Comparison of ENCODE assay signal across 8 mouse cellular contexts in the genomic region with DNA sequence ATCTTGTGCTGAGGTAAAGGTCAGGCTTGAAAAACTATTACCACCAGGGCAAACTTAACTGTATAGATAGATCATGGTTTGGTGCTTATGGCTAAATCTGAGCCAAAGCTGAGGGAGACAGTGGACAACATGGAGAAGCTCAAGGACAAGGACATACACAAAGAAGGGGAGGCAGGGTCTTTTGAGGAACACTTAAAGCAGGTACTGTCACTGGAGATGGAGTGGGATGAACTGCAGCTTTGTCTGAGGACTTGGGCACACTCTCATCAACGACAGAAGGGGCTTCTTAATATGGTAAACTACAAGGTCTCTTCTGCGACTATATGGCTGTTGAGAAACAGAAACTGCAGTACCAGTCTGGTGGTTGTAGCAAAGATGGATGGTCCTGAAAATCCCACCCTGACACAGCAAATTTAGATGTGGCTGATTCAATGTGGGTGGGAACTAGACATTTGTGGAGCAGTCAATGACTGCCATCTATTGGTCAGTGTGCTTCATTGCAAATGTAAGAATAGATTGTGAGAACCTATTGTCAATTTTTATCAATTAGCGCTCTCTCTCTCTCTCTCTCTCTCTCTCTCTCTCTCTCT. TPM values are rescaled to one million over a fixed set of nuclear protein-coding genes. Genes with fewer than 3 reads are reported as not detected.
DNase-seq lines count a peak whose midpoint lies in the region; ATAC-seq and TF ChIP-seq lines count a peak whose summit lies in the region.

No protein-coding gene starts in this region.

- TF ChIP-seq RAD21 in CH12.LX (IDR thresholded peaks at IDR 0.05; ENCODE audit: low read depth, low read length), result peak; percentile 96

- H3K9me3 ChIP-seq in CH12.LX (replicated peaks; ENCODE audit: low read length), result no peaks in the 10 kb centered on the region
- H3K9me3 ChIP-seq in heart, embryonic 14.5 days (ENCODE audit: control insufficient read depth, low read length), result no peaks in the 10 kb centered on the region
- H3K9me3 ChIP-seq in midbrain, embryonic 16.5 days (replicated peaks; ENCODE audit: control insufficient read depth, low read length, poor library complexity, severe bottlenecking), result no peaks in the 10 kb centered on the region

- H3K4me2 ChIP-seq in CH12.LX (ENCODE audit: insufficient read depth, low read depth, poor library complexity, severe bottlenecking), result no peak overlapping the region
- H3K4me2 ChIP-seq in heart, embryonic 14.5 days (ENCODE audit: low read length), result peak overlapping the region; percentile 67
- peak overlapping the region; percentile 57 for H3K4me2 ChIP-seq in midbrain, embryonic 16.5 days (ENCODE audit: low read length)

- TF ChIP-seq POLR2A in CH12.LX (IDR thresholded peaks at IDR 0.05; ENCODE audit: low read depth, low read length), result no peak
- no peak for TF ChIP-seq POLR2A in cortical plate, adult 2 months (IDR thresholded peaks at IDR 0.05; ENCODE audit: extremely low read depth, insufficient read depth, low read length)

- no peak; the same call in 1 of the 2 replicates for ATAC-seq in heart, embryonic 14.5 days (ENCODE audit: insufficient number of reproducible peaks, insufficient read depth, low FRiP score, low read depth)
- ATAC-seq in midbrain, embryonic 16.5 days, result peak; percentile 88

- no peaks in the 10 kb centered on the region for H3K27me3 ChIP-seq in CH12.LX (replicated peaks)
- H3K27me3 ChIP-seq in heart, embryonic 14.5 days (ENCODE audit: control insufficient read depth, insufficient read depth, low read length), result no peaks in the 10 kb centered on the region
- no peaks in the 10 kb centered on the region for H3K27me3 ChIP-seq in midbrain, embryonic 16.5 days (ENCODE audit: control insufficient read depth, insufficient read depth, low read depth, low read length)

- peaks cover 34 to 78% of the 10 kb centered on the region in 2 experiments for H3K4me1 ChIP-seq in CH12.LX (ENCODE audit: control insufficient read depth in 1 of 2, insufficient read depth in 2 of 2)
- peaks cover 7% of the 10 kb centered on the region; the same call in 1 of the 2 replicates for H3K4me1 ChIP-seq in cortical plate, adult 2 months (ENCODE audit: control insufficient read depth, insufficient read depth, low read length)
- peaks cover 20 to 32% of the 10 kb centered on the region in 2 experiments for H3K4me1 ChIP-seq in heart, embryonic 14.5 days (ENCODE audit: control insufficient read depth in 2 of 2, insufficient read depth in 2 of 2, low read length in 2 of 2)
- peaks cover 5% of the 10 kb centered on the region; the same call in 1 of the 2 replicates for H3K4me1 ChIP-seq in midbrain, embryonic 16.5 days (ENCODE audit: control insufficient read depth, insufficient read depth, low read length)

- in situ Hi-C loops in CH12.LX (cut with MboI; ENCODE audit: low pct_ligation_motif_present, low pct_unique_long_range_greater_than_20kb, low sequenced_read_pairs), result loop anchor here (25.0 kb wide), 1 partner anchor 698 kb away; no protein-coding TSS in a partner anchor

- peak overlapping the region; percentile 30 for H3K9ac ChIP-seq in CH12.LX (ENCODE audit: insufficient read depth, low read depth)
- H3K9ac ChIP-seq in heart, embryonic 14.5 days (ENCODE audit: low read length), result peak overlapping the region; percentile 56; the same call in 1 of the 2 replicates
- peak overlapping the region; percentile 70; the same call in 1 of the 2 replicates for H3K9ac ChIP-seq in midbrain, embryonic 16.5 days (ENCODE audit: low read depth, low read length)

- TF ChIP-seq EP300 in CH12.LX (IDR thresholded peaks at IDR 0.05; ENCODE audit: low read length), result no peak

- H3K79me2 ChIP-seq in CH12.LX (replicated peaks; ENCODE audit: control insufficient read depth, extremely low read depth, insufficient read depth, poor library complexity, severe bottlenecking), result no peaks in the 10 kb centered on the region; the same call in 1 of the 2 replicates

- no peak overlapping the region for H3K4me3 ChIP-seq in CH12.LX (replicated peaks in 1 of 3; ENCODE audit: low read depth in 2 of 3, low read length in 2 of 3, poor library complexity in 1 of 3)
- peak overlapping the region; percentile 42; the same call in 1 of the 2 replicates for H3K4me3 ChIP-seq in cortical plate, adult 2 months (ENCODE audit: insufficient read depth, low read length)
- peak overlapping the region in 1 of 2 experiments; percentile 26; a peak in 2 of 4 replicates for H3K4me3 ChIP-seq in heart, embryonic 14.5 days (ENCODE audit: control insufficient read depth in 1 of 2, insufficient read depth in 1 of 2, low read depth in 1 of 2, low read length in 2 of 2)
- peak overlapping the region; percentile 32 for H3K4me3 ChIP-seq in midbrain, embryonic 16.5 days (ENCODE audit: low read depth, low read length)

- H3K36me3 ChIP-seq in CH12.LX (replicated peaks in 1 of 2; ENCODE audit: control insufficient read depth in 1 of 2, insufficient read depth in 1 of 2, low read length in 1 of 2), result peaks cover 0 to 12% of the 10 kb centered on the region in 2 experiments
- no peaks in the 10 kb centered on the region for H3K36me3 ChIP-seq in heart, embryonic 14.5 days (ENCODE audit: control insufficient read depth, insufficient read depth, low read length)
- no peaks in the 10 kb centered on the region for H3K36me3 ChIP-seq in midbrain, embryonic 16.5 days (ENCODE audit: control insufficient read depth, insufficient read depth, low read length)

- dilution Hi-C loops in CH12.LX (cut with MboI; ENCODE audit: extremely low pct_ligation_motif_present, extremely low pct_unique_long_range_greater_than_20kb, low sequenced_read_pairs), result no loop called here

- peak overlapping the region; percentile 87 for H3K27ac ChIP-seq in CH12.LX (ENCODE audit: insufficient read depth, low read depth)
- H3K27ac ChIP-seq in cortical plate, adult 2 months (ENCODE audit: insufficient read depth, low read length), result peak overlapping the region; percentile 92
- peak overlapping the region in 1 of 2 experiments; percentile 46; a peak in 2 of 4 replicates for H3K27ac ChIP-seq in heart, embryonic 14.5 days (replicated peaks in 1 of 2; ENCODE audit: control insufficient read depth in 1 of 2, insufficient read depth in 1 of 2, low read depth in 2 of 2, low read length in 2 of 2)
- peak overlapping the region; percentile 87 for H3K27ac ChIP-seq in midbrain, embryonic 16.5 days (ENCODE audit: low read length)

- peak; percentile 60 to 84; a peak in 3 of 4 replicates for TF ChIP-seq CTCF in CH12.LX (conservative IDR thresholded peaks at IDR 0.05 in 1 of 2, IDR thresholded peaks at IDR 0.05 in 1 of 2; ENCODE audit: low read depth in 2 of 2, low read length in 2 of 2)
- peak; percentile 61; the same call in 1 of the 2 replicates for TF ChIP-seq CTCF in cortical plate, adult 2 months (IDR thresholded peaks at IDR 0.05; ENCODE audit: extremely low read depth, insufficient read depth, low read length)

- peak; percentile 46 to 59 for DNase-seq in frontal cortex, postnatal 36 days (ENCODE audit: low spot score in 2 of 2)
- no peak for DNase-seq in frontal cortex, postnatal 14 days (ENCODE audit: low spot score in 2 of 2)
- peak; percentile 67 for DNase-seq in CH12.LX (ENCODE audit: extremely low read depth)
- DNase-seq in layer of hippocampus, adult 9-11 months, result peak; percentile 44
- DNase-seq in ovary, adult 18-20 months (ENCODE audit: low spot score), result no peak

- 21% methylated on average over 3 of the region's 3 CpGs for WGBS in heart, embryonic 14.5 days
- WGBS in midbrain, embryonic 16.5 days, result 17% methylated on average over 3 of the region's 3 CpGs

TF ChIP-seq in CH12.LX, 34 proteins besides CTCF, POLR2A, EP300 and RAD21:
- TF ChIP-seq ZMIZ1 (IDR thresholded peaks at IDR 0.05; ENCODE audit: low read depth, low read length) (no peak), MAFK (IDR thresholded peaks at IDR 0.05; ENCODE audit: insufficient replicate concordance, low read length) (peak; percentile 94), MEF2A (IDR thresholded peaks at IDR 0.05; ENCODE audit: borderline replicate concordance, low read depth, low read length) (no peak), MYC (IDR thresholded peaks at IDR 0.05; ENCODE audit: low read depth, low read length) (peak; percentile 60; the same call in 1 of the 2 replicates), ZKSCAN1 (IDR thresholded peaks at IDR 0.05; ENCODE audit: borderline replicate concordance, low read depth, low read length) (no peak), SIN3A (IDR thresholded peaks at IDR 0.05; ENCODE audit: low read length) (0 out of 2 replicates have a peak, but pooled peaks have one; percentile 23), ZC3H11A (IDR thresholded peaks at IDR 0.05; ENCODE audit: low read depth, low read length) (no peak; the same call in 1 of the 2 replicates), SMC3 (IDR thresholded peaks at IDR 0.05; ENCODE audit: low read depth, low read length) (peak; percentile 83), E2F4 (IDR thresholded peaks at IDR 0.05; ENCODE audit: insufficient replicate concordance, low read depth, low read length) (no peak), POLR2AphosphoS2 (IDR thresholded peaks at IDR 0.05; ENCODE audit: low read depth, low read length) (no peak), NELFE (IDR thresholded peaks at IDR 0.05; ENCODE audit: low read depth, low read length) (no peak)

RNA-seq across cellular contexts. Expression of gene Ctla4, which starts 26.3 kb away (rescaled TPM):
- total RNA-seq in CH12.LX (2012; rRNA removed), result 27.4 and 54.7 TPM in 2 replicates
- 49.8 and 53.7 TPM in 2 replicates for total RNA-seq in CH12.LX (2014; rRNA removed)
- 11.6 and 13.1 TPM in 2 replicates for polyA plus RNA-seq in CH12.LX (2012; ENCODE audit: insufficient read length, low read depth)
- 0.13 and 0.21 TPM in 2 replicates for polyA plus RNA-seq in cortical plate, adult 2 months (2012; rRNA removed)
- not detected in 2 replicates for polyA plus RNA-seq in heart, embryonic 14.5 days (2014; fragmentation: Nextera tagmentation; extraction: Ambion mirVana)
- not detected in 2 replicates for polyA plus RNA-seq in midbrain, embryonic 16.5 days (2015; fragmentation: Nextera tagmentation; extraction: Ambion mirVana)

Comparison
In these comparisons a context has a peak if more than half of its experiments do, and no peak if none do; other contexts are left out.
1. DNase-seq: peak in frontal cortex, postnatal 36 days (2 of 2), CH12.LX (single experiment) and layer of hippocampus, adult 9-11 months (single experiment); none in frontal cortex, postnatal 14 days (0 of 2) and ovary, adult 18-20 months (single experiment).
2. H3K4me3 ChIP-seq: peak in cortical plate, adult 2 months (single experiment) and midbrain, embryonic 16.5 days (single experiment); none in CH12.LX (0 of 3).
3. RNA of gene Ctla4, which starts 26.3 kb away (polyA plus RNA-seq): 11.6 to 13.1 TPM in CH12.LX; 0.13 to 0.21 TPM in cortical plate, adult 2 months, not detected in heart, embryonic 14.5 days and not detected in midbrain, embryonic 16.5 days; every median in the first group is over 10 times any median in the second.
4. Peak in every context shown above with its lines, with median percentiles within 50 percentile points of each other: H3K9ac ChIP-seq.